Mouse (Mus musculus) c-Kit-positive CD71-positive TER-119-negative erythroid progenitor cells, embryonic 14.5 days (primary cell): ENCODE data around the gene Ciao2b.
"Not testable (repeated sequence)": the region's sequence is repeated elsewhere in the genome, so short reads cannot be mapped to it uniquely, and the experiment has no call there.

Experiments used
- DNase-seq: peaks from one replicate; pipeline ENCODE4 v3.0.0-alpha.2; 2013; ENCODE audit warnings: low read depth

The Ciao2b gene

GRCm38 (mm10) chr8:104641426-104642323 is at the start of gene Ciao2b:
Ciao2b (minus strand) TSS chr8:104641965.
- peak; percentile 74 for DNase-seq

- no peak for DNase-seq
Measured at GRCm38 (mm10) chr8:104688433-104688832, 46.7 kb upstream of the Ciao2b start.

DNA sequence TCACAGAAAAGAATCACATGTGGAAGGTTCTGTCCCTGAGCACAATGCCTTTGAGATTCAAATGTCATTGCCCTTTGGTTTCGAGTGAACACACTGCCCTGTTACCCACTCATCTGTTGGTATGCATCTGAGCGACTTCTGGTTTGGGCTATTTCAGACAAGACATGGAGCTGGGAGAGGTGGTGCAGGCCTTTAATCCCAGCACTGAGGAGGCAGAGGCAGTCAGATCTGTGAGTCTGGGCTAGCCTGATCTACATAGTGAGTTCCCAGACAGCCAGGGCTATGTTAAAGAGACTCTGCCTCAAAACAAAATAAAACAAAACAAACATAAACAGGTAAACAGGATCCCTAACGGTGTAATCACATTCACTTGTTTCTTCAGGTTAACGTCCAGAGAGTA is 13.8 kb upstream of the Ciao2b start:
- DNase-seq = no peak

GRCm38 (mm10) chr8:104654984-104655383 is 13.2 kb upstream of the Ciao2b start:
- peak; percentile 76 for DNase-seq

DNA sequence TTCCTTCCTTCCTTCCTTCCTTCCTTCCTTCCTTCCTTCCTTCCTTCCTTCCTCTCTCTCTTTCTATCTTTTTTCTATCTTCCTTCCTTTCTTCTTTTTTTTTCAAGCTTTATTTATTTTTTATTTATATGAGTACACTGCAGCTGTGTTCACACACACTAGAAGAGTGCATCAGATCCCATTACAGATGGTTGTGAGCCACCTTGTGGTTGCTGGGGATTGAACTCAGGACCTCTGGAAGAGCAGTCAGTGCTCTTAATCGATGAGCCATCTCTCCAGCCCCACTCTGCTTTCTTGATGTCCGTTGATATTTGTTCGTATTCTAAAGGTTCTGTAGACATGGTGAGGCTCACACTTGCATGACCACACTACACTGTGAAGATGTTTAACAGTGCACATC is 2.4 kb upstream of the Ciao2b start:
- DNase-seq = not testable (repeated sequence)

DNA sequence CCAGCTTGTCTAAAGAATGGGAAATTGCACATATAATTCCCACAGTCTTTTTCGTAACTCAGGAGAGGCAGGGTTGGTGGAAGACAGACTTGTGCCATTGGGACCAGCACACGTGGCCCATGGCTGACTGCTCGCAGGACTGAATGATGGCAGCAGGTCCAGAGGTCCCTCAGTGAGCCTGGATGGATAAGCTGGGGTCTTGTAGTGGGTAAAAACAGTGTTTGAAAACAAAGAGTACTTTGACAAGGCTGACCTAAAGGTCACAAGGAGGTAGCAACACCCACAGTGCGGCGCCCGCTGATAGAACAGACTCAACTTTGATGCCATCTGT is 524 bp upstream of the Ciao2b start:
- DNase-seq = no peak

DNA sequence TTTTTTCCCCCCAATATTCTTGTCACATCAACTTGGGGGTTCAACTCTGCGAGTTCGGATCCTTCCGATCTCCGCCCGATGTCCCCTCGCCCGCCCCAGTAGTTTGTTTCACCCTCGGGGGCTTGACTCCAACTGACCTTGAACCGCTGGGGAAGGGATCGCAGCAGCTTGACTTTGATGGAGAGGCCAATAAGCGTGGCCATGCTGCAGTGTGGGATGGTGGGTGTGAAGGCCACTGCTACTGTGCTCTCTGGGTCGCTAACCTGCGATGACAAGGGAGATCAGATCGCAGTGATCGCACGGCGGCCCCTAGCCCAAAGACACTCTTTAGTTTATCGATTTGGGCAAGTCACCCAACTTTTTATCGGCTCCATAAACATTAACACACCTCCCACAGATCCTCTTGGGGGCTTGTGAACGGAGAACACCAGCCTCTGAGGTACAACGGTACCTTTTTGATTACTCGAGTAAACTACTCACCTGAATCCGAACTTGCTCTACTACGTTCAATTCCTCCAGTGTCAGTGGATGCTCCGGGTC is 864 bp downstream of the Ciao2b start:
- DNase-seq = no peak

GRCm38 (mm10) chr8:104640241-104640640 is 1.5 kb downstream of the Ciao2b start:
- no peak for DNase-seq

DNA sequence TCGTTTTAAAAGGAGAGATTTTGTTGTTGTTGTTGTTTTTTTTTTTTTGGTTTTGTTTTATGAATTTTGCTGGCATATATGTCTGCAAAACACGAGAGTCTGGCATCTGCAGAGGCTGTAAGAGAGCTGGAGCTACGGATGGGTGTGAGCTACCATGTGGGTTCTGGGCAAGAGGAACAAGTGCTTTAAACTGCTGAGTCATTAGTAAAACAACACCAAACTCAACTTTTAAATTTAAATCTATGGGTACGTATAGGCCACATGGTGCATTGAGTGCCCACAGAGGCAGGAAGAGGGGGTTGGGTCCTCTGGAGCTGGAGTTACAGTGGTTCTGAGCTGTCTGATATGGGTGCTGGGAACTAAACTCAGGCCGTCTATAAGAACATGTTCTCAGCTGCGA is 3.8 kb downstream of the Ciao2b start:
- no peak for DNase-seq

GRCm38 (mm10) chr8:104635004-104635710 is 6.6 kb downstream of the Ciao2b start:
- DNase-seq = no peak

- DNase-seq = no peak
Measured at GRCm38 (mm10) chr8:104633156-104633744, 8.5 kb downstream of the Ciao2b start.

- DNase-seq = no peak
Measured at GRCm38 (mm10) chr8:104632486-104632885, 9.3 kb downstream of the Ciao2b start.

GRCm38 (mm10) chr8:104631975-104632374 is 9.8 kb downstream of the Ciao2b start:
- DNase-seq = no peak

DNA sequence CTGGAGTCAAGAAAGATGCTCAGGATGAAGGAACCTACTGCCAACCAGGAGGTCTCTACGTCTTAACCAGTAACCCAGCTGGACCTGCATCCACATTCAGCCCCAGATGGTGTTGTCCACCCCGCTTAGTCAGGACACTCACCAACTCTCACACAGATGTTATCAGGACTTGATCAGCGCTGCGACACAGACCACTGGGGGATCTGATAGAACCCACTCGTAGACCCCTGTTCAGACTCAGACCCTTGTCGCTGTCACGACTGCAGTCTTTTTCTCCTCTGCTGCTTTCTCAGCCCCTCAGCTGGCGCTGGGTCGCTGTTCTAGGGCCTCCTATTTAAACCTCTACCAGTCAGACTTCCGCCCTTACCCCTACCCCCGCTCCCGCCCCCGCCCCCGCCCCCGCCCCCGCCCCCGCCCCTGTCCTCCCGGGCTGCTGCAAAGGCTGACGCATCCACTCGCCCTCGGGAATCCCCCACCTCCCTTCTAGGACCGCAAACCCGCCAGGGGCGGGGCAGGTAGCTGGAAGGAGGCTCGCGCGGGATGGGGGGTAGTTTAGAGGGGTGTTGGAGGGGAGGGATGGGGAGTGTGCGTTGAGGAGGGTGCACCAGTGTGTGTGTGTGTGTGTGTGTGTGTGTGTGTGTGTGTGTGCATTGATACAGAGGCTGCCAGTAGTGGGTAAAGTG is 10.6 kb downstream of the Ciao2b start, which contains the start of gene Rrad:
Gene Rrad (minus strand): TSS at position 347 of the 683 bp plus-strand sequence.
- no peak for DNase-seq

DNA sequence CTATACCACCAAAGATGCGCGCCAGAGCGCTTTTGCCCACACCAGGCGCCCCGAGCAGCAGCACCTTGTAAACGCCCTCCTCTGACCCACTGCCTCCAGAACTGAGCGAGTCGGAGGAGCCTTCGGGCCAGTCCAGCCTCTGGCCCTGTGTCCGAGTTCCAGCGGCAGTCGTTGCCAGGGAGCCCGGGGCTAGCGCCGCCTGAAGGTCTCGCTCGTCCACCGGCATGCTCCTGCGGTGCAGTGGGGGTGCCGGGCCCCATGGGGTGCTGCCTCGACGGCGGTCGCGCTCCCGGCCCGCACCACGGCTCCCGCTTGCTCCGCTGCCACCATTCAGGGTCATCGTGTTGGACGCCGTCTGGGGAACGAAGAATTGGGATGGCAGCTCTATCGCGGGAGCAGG is 11.2 kb downstream of the Ciao2b start:
- DNase-seq = no peak

DNA sequence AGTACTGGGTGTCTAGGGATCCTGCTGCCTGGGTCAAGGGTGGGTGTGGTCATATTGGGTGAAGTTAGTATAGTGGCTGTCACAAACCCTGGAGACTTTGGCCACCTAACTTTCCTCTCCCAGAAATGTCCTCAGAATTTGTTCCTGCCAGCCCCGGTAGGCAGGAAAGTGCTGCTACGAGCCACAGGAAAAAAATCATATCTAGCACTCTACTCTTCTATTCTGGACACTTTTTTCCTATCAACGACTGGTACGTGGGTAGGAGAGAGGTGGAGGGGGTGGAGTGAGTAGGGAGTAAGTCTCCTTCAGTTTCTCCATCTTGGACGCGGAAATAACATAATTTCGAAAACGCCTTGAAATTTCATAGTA is 11.7 kb downstream of the Ciao2b start:
- no peak for DNase-seq

- no peak for DNase-seq
Measured at GRCm38 (mm10) chr8:104629306-104630110, 12.3 kb downstream of the Ciao2b start.

- no peak for DNase-seq
Measured at GRCm38 (mm10) chr8:104628402-104628801, 13.4 kb downstream of the Ciao2b start.

DNA sequence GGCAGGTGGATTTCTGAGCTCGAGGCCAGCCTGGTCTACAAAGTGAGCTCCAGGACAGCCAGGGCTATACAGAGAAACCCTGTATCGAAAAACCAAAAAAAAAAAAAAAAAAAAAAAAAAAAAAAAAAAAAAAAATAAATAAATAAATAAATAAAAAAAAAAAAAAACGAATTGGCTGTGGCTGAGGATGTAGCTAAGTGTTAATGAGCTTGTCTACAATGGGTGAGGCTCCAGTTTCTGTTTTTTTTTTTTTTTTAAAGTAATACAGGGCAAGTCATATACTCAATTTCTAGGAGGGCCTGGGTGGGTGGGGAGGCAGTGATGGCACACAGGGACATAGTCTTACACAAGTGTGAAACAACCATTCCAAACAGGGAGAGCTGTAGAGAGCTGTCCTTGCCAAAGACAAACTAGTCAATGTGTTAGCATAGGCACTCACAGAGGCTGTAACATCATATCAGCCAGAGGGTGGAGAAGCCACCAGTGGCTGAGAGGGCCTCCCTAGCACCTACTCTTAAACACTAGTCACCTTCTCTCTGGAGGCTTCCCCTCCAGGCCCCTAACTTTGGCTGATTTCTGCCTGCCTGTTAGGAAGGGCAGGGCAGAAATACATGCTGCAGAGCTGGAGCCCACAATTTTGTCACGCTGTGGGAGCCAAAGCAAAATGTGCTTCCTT is 14.6 kb downstream of the Ciao2b start:
- no peak for DNase-seq

DNA sequence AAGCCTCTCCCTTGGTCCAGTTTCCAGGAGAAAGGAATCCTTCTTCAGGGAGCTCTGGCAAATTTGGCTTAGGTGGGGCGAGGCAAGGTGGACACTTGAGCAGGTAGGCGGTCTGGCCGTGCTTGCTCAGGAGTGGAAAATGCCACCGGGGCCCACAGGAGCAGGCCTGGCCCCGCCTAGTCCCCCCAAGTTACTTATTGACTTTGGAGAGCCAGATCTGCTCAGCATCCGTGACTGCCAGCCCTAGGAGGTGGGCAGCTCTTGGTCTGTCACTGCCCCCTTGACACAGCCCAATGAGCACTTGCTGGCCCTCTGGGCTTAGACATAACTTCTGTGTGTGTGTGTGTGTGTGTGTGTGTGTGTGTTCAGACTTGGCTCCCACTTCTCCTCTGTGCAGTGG is 17.6 kb downstream of the Ciao2b start, which contains the start of gene Cdh16:
Gene Cdh16 (minus strand): TSS at position 236 of the 400 bp plus-strand sequence.
- no peak for DNase-seq

- DNase-seq = no peak
Measured at GRCm38 (mm10) chr8:104620765-104621164, 21.0 kb downstream of the Ciao2b start.
